Mouse (Mus musculus) olfactory bulb, adult 2 months (tissue): ENCODE results near the gene Foxl2.

Experiments used
- CTCF ChIP-seq: fragments of 200-500 bp; IDR thresholded peaks from 2 replicates; pipeline ENCODE4 v1.5.1; 2012; ENCODE audit warnings: low read depth, mild to moderate bottlenecking, low read length, moderate library complexity; ENCODE audit not compliant: insufficient read depth
- POLR2A ChIP-seq: fragments of 200-500 bp; IDR thresholded peaks from 2 replicates; pipeline ENCODE4 v1.6.1; 2012; ENCODE audit warnings: mild to moderate bottlenecking, low read depth, low read length, moderate library complexity; ENCODE audit not compliant: insufficient read depth

- TF ChIP-seq POLR2A (no peak), CTCF (no peak)
These were observed 32.0 kb downstream of the Foxl2 start for GRCm38 (mm10) chr9:98987131-98987530.
